Mouse (Mus musculus): Measurements from ENCODE around the gene Trrap. TPM values are rescaled to one million over a fixed set of nuclear protein-coding genes. Genes with fewer than 3 reads are reported as not detected.

Trrap gene
- total RNA-seq, 2 experiments from 2014 or later: 149 to 162 TPM

DNA sequence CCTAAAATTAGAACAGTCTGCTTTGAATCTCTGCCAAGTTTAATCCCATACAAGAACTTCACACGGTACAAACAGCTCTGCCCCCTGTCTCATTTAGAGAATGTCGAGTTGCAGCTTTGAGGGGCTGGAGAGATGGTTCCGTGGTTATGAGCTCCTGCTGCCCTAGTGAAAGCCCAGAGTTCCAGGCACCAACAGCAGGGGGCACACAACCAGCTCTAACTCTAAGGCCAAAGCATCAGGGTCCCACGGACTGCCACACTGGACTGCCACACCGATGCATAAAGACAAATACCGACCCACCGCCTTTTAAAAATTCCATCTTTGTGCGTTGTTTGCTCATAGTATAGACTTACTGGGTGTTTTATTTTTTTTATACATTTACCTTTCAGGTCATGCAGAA is 99.4 kb downstream of the Trrap start:
- DNase-seq: no peak
- intact Hi-C loops (cut with DNase I): no loop called here

DNA sequence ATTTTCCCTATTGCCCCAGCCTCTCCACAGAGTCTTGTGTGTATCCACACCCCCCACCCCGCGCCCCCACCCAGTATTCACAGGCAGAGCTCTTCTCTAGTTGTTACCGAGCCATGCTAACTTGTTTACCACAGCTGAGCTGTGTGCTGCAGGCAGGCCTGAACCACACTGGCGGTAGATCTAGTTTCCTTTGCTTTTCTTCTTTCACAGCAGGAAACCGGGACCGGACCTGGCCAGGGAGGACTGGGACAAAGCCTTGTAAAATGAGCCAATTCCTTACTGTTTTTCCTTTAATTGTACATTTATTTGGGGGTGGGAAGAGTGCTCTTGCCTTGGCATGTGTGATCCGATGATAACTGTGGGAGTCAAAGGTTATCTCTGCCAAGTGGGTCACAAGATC is 101.9 kb downstream of the Trrap start:
- DNase-seq: no peak
- intact Hi-C loops (cut with DNase I): no loop called here

DNA sequence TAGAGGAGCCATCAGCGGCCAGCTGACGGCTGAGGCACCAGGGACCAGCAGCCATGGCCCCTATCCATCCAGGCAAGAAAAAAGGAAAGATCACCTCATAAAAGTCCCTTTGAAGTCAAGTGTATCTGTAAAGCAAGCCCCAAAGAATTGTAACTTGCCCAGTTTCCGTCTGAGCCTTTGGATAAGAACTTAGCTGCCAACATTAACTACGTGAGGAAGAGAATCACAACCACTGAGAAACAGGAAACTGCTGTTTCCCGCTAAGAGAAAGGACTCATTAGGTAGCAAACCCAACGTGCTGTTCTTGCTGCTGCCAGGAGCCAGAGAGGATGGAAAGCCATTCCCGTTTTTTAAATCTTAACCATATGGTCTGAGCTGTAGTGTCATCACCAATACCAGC is 103.2 kb downstream of the Trrap start:
- DNase-seq: no peak
- intact Hi-C loops (cut with DNase I): no loop called here

DNA sequence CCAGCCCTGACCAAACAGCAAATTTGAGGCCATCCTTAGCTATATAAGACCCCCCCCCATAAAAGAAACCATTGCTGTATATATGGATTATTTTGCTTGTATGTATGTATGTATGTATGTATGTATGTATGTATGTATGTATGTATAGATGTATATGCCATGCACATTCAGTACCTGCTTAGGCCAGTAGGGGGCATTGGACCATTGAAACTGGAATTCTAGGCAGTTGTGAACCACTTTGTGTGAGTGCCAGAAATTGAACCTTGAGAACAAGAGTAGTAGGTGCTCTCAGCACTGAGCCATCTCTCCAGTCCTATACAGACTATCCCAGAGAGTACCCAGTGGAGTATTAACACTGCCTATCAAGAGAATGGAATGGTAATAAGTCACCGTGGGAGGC is 104.2 kb downstream of the Trrap start:
- intact Hi-C loops (cut with DNase I): no loop called here
- no peak for DNase-seq

DNA sequence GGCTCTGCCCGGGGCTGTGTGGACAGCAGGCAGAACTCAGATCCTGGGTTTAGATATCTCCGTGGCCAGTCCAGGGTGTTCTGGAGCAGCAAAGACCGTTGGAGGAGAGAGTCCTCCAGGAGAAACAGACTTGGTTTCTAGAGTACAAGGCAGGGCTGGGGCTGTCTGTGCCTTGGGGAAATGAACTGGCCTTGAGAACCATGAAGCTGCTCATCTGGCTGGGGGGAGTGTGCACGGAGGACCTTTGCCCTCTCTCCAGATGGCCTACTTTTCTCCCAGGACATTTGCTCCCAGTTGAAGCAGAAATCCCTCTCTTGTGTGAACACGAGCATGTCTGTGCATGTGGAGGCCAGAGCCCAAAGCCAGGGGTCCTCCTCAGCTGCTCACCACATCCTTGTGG is 104.8 kb downstream of the Trrap start:
- intact Hi-C loops (cut with DNase I): no loop called here
- no peak for DNase-seq

DNA sequence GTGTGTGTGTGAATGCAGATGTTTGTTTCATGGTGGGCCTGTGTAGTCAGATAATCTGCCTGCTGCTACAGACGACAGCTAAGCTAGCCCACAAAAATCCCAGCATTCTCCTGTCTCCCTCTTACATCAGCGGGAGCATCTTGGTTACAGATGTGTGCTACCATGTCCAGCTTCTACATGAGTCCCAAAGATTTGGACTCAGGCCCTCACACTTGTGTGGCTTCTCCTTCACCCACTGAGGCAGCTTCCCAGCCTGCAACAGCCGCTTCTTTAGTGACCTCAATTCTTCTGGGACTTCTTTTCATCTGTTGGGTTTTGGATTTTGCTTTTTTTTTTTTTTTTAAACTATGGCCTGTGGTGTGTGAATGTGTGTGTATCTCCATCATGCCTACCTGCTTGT is 105.3 kb downstream of the Trrap start:
- DNase-seq: no peak
- intact Hi-C loops (cut with DNase I): no loop called here

DNA sequence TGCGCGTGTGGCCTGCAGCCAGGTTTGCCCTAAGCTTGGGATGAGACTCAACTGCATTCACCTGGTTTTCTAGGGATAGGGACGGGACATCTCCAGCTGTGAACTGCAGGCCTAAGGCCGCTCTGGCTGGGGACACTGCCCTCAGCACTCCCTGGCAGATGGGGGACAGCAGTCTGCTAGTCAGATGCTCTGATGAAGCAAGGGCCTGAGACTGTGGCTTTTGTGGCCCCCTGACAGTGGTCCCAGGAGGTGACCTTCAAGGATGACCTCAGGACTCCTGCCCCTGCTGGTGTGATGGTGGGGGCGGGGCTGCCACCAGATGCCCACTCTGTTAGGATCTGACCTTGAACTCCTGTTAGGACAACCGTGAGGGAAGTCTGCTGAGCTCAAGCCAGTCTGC is 107.7 kb downstream of the Trrap start:
- intact Hi-C loops (cut with DNase I): loop anchor here (5.0 kb wide), 1 partner anchor 112 kb away; no protein-coding TSS in a partner anchor
- no peak for DNase-seq

DNA sequence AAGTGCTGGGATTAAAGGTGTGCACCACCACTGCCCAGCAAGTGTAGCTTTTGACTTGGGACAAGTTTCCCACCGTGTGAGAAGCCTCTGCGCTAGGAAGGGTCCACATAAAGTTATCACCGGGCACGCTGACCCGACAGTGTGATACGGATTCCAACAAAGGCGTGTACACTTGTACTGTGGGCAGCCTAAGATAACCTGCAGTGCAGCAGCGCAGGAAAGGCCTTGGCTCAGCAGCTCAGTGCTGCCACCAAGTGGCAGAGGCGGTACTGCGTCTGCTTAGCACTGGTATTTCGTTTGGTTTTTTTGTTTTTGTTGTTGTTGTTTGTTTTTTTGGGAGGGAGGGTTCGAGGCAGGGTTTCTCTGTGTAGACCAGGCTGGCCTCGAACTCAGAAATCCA is 108.4 kb downstream of the Trrap start:
- intact Hi-C loops (cut with DNase I): loop anchor here (5.0 kb wide), 1 partner anchor 111 kb away; no protein-coding TSS in a partner anchor
- peak; percentile 76 for DNase-seq

DNA sequence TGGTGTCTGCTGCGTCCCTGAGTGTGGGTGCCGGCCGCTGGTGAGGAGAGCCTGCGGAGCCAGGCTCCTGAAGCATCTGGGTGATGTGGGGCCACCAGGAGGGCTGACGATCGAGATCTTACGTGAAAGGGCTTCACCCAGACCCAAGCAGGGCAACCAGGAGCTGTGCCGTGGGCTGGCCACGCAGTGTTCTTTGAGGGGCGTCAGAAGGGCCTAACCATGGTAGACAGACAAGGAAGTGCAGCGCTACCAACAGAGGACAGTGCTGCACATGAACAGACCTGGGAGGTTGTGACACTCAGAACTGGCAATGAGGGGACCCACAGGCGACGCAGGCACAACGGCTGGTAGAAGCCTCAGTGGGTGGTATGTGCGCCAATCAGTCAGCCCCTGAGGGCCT is 109.5 kb downstream of the Trrap start:
- no peak for DNase-seq
- intact Hi-C loops (cut with DNase I): loop anchor here (5.0 kb wide), 1 partner anchor 110 kb away; no protein-coding TSS in a partner anchor

DNA sequence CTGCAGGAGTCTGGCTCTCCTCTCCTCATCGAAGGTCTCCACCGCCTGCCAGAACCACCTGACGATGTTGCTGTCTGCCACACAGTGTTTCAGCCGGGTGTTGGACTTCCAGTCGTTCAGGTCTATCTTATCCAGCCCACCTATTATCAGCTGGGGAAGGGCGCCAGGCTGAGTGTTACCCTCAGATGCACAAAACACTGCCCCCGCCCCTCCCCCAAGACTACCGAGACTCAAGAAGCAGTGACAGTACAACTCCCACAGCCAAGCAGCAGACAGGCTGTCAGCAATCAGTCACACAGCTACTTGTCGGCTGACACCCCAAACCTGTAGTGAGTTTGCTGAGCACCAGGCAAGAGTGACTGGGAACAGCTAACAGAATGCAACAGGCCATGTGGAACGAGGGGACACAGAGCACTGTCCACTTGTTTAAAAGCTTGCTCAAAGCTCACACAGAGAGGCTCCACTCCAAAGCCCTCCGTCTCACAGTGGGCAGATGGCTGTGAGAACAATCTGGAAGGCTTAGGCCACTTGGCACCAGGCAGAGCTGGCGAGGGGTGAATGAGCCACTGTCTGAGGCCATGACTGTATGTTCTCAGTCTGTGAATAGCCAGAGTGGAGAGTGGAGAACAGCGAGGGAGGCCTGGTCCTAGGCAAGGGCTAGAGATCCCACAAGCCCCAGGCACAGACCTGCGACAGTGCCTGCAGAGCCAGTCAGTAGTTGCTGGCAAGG is 114.3 kb downstream of the Trrap start:
- peak; percentile 75 for DNase-seq

DNA sequence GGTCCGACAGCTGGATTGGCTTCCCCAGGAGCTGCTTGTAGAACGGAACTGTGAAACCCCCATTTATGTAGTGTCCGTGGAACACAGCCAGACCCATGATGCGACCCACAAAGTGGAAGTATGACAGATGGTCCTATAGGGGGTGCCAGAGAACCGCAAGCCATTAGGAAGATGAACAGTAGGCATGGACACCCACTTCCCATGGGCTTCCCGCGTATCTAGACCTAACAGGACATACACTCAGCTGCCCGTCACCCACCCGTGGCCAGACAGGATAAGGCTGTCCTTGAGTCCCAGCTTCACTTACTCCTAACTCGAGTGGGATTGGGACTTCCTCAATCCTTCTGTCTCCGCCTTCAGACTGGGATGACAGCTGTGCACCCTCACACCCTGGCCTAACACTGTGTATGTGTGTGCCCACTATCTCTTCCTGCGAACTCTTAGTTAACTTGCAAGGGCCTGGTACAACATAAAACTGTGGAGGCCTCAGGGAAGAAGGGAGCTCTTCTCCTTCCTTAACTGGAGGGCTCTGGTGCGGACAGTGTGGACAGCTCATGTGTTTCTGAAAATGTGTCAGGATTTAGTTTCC is 117.2 kb downstream of the Trrap start:
- intact Hi-C loops (cut with DNase I): no loop called here
- DNase-seq: peak; percentile 59

More for the DNA sequence above, 114.3 kb downstream of the Trrap start:
- intact Hi-C loops (cut with DNase I): no loop called here

DNA sequence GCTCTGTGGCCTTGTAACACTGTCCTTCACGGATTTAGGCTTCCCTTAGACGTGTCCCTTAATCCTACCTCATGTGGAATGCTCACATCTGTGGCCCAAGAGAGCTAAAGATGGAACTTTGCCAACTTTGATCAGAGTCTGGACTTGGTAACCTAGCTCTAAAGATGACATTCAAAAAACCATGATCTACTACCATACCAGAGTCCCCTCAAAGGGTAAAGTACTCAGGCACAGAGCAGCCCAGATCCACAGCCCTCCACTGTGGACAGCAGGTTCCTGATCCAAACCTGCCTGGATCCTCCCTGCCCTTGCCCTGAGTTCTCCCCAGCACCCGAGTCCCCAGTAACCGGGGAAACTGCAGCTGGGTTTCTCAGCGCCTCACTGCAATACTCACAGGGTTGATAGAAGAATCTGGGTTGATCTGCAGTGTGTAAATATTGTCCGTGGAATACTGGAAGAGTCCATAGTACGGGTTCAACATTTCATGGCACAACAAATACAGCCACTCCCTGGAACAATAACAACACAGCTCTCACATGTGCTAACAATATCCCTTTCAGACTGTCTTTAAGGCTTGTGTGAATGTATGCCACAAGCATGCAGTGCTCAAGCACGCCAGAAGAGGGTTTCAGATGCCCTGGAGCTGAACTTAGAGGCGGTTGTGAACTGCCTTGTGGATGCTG is 118.6 kb downstream of the Trrap start:
- intact Hi-C loops (cut with DNase I): no loop called here
- DNase-seq: no peak

DNA sequence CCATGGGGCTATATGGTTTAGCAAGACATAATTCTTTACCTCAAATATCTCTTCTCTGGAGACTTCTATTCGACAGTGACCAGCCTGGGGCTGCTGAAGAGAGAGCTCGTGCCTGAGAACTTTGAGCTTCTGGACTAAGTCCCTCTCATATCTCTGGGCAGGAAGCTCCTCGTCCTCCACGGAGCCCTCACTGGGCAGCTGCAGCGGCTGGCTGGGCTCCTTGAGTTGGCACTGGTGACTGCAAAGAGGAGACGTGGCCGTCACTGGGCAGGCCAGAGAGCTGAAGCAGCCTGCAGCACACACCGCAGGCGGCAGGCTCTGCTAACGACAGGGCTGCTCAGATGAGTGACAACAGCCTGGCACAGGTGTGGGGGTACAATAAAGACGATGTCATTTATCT is 123.7 kb downstream of the Trrap start:
- peak; percentile 43 for DNase-seq
- intact Hi-C loops (cut with DNase I): no loop called here

DNA sequence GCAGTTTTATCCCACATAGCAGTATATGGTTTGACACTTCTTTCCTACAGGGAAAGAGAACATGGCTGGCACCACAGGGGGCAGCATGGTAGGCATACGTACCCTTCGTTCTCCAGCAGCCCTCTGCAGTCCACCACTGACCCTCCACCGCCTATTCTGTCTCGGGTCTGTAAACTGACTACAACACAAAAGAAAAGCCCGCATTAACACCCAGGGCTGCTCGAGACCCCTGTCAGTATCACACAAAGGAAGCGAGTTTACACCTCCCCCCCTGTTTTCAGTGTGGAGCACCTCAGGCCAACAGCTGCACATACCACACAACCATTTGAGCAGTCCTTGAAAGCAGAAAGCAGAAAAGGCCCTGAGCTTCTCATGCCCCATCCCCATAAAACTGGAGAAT is 130.3 kb downstream of the Trrap start:
- intact Hi-C loops (cut with DNase I): no loop called here
- DNase-seq: no peak

DNA sequence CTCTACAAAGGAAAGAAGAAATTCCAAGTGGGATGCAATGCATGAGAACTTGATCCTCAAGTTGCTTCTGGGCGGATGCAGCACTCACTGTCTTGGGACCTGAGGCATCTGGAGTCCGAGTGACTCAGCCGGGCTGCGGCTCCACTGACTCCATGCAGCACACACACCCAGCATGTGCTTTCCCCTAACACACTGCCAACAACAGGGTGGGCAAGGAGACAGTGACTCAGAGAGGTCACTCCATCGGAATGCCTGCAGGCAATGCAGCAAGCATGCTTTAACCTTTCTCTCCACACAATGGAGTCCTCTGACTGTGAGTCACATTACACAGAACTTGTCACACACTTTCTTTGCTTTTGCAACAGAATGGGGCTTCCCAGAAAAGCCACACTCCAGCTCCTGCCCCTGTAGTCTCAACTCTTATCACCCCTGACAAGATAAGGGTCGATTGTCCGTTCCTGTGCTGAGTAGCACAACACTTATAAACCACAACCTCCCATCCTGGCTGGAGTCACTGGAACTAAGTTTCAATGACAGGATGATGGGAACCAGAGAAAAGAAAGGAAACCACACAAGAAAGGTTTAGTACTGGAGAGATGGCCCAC is 131.0 kb downstream of the Trrap start:
- intact Hi-C loops (cut with DNase I): no loop called here
- DNase-seq: no peak

DNA sequence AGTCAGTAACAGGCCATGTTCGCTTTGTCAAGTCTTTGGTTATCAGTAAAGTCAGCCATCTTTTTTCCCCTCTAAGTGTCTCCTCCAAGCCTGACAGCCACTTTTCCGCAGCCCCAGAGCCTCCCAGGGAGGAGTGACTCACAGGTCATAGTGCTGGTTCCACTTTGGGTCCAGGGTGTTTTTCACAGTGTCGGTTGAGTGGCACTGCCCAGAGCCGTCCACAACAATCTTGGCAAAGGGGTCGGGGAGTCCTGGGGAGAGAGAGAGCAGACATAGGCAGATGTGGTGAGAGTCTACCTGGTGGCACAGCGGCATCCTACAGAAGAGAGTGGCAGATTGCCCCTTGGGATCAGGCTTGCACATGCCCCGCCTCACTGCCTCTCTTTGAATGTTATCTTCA is 133.5 kb downstream of the Trrap start:
- no peak for DNase-seq
- intact Hi-C loops (cut with DNase I): no loop called here

DNA sequence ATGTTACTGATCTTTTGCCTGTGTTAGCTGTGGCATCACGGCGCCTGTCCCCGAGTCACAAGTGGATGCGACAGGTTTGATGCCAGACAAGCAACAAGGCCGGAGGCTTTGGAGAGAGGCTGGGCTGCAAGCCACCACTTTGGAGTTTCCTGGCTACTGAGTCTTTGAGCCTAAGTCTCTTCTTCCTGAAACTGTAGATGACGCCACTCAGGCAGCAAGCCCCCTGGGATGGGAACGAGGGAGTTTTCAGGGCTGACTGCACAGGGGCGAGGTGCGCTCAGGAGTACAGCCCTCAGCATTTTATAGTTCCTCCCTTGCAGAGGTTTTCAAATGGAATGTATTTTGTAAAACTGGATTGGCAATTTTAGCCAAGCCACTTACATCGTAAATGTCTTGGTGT is 134.3 kb downstream of the Trrap start:
- intact Hi-C loops (cut with DNase I): no loop called here
- DNase-seq: no peak

DNA sequence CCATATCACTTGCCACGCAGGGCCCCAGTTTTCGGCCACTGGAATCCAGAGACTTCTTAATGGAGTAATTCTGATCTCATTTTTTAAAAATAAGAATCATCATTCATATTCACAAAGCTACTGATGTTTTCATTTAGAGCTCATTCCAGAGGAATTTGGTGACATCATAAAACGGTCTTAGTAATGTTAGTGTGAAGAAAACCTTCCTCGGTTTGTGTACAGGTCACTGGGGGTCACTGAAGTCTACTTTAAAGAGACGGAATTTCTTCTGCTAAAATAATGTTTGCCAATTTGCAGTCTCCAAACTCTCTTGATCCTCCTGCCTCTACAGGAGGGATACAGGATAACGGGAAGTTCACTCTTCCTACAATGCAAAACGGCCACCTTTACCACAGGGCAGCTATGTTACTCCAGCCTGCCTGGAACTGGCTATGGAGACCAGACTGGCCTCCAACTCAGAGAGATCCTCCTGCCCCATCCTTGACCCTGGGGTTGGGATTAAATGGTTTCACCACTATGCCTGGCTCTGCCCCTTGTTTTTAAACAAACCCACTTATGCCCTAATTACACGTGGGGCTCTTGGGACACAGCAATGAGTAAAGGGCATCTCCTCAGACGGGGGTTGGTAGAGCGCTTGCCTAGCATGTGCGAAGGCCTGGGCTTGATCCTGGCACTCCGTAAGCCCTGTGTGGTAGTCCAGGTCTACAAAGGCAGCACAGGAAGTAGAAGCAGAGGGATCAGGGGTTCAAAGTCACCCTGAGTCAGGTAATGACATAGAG is 137.0 kb downstream of the Trrap start:
- no peak for DNase-seq
- intact Hi-C loops (cut with DNase I): no loop called here

DNA sequence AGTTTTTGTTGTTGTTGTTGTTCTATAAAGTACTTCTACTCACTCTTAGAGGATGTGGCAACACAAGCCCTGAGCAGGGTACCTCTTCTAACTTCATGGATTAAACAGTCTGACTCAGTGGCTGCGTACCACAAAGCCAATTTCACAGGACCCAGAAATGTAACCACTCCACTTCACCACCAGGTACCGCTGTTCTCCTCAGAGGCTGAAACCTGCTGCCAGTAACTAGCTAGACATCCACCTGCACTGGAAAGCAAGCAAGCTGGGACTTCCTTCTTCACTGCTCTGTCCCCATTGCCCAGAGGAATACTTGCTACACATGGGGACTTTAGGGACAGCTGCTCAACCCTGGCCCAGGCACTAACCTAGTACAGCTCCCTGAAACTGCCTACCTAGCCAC is 140.1 kb downstream of the Trrap start:
- no peak for DNase-seq
- intact Hi-C loops (cut with DNase I): no loop called here
